Mouse (Mus musculus): ENCODE measurements around the gene Calb2. TPM values are rescaled to one million over a fixed set of nuclear protein-coding genes. Genes with fewer than 3 reads are reported as not detected.

The Calb2 gene
- polyA plus RNA-seq, 1 experiment from 2014 or later = 153 TPM

DNA sequence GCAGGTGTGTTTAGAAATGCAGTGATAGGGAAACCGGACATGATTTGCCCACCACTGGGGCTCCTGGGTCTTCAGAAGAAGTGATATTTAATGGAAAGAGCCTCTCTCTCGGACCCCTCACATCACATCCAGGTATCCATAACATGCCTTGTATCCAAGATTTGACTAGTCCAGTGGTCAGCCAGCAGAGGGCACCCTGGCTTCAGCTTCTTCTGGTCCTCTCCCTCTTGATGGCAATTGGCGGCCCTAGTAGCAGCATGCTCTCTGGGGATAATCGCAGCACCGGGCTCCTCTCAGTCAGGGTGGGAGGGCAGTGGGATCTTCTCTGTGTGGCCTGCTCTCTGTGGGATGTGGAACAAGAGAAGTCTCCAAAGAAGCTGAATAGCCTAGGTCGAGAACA, 48.3 kb downstream of the Calb2 start:
- WGBS = 36% methylated on average over 6 of the region's 6 CpGs
- H3K4me2 ChIP-seq = no peak overlapping the region
- no peak for ATAC-seq (replicated peaks)
- H3K4me1 ChIP-seq = no peaks in the 10 kb centered on the region
- no peak overlapping the region for H3K27ac ChIP-seq
- no peaks in the 10 kb centered on the region for H3K9me3 ChIP-seq
- no peak overlapping the region for H3K9ac ChIP-seq
- no peak overlapping the region for H3K4me3 ChIP-seq
- H3K36me3 ChIP-seq (replicated peaks) = no peaks in the 10 kb centered on the region
- H3K27me3 ChIP-seq (replicated peaks) = no peaks in the 10 kb centered on the region

DNA sequence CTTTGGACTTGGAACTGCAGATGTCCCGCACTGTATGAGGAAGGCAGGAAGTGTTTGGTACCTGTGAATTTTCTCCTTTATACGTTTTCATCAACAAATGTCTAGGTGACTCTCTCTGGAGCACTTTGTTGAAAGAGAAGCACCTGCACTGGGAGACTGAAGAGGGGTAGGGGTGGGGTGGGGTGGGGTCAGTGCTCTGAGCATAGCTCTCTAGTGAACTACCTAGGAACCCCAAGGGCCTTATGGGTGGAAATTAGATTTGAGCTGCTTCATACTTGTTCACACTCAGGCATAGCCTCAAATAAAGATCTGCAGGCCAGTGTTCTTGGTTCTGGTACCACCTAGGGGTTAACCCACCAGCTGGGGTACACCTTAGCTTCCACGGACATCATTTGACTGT, 65.4 kb downstream of the Calb2 start, which contains the start of gene Gm17720:
Gene Gm17720, minus strand, starts transcription at position 101 of the 400 bp plus-strand sequence.
- H3K9ac ChIP-seq = no peak within 1 kb of the TSS
- no peak within 1 kb of the TSS for H3K27ac ChIP-seq
- 90% methylated on average over 3 of the region's 3 CpGs for WGBS
- no peaks in the 10 kb centered on the region for H3K4me1 ChIP-seq
- no peaks in the 10 kb centered on the region for H3K9me3 ChIP-seq
- H3K36me3 ChIP-seq (replicated peaks) = no peaks in the 10 kb centered on the region
- no peak within 1 kb of the TSS for H3K4me3 ChIP-seq
- no peaks in the 10 kb centered on the region for H3K27me3 ChIP-seq (replicated peaks)
- ATAC-seq (replicated peaks) = no peak
- no peak within 1 kb of the TSS for H3K4me2 ChIP-seq

DNA sequence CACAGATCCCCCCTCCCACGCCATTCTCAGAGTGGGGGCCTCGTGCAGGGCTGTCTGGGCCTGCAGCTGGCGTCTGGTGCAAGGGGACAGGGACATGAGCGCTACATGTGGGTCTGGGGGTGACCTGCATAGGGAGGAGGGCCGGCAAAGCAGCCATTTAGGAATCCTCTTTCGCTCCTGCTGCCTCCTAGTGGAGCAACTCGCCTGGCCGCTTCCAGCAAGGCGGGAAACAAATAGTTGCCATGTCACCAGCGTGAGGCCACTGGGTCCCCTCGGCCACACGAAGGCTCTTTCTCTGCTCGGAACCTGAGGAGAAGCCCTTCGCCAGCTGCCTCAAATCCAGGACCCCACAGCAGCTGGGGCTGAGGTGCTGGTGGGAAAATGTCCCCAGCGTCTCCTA, 66.3 kb downstream of the Calb2 start:
- whole genome bisulfite sequencing = 84% methylated on average over 15 of the region's 15 CpGs
- no peak for ATAC-seq (replicated peaks)
- Histone ChIP-seq H3K27ac (no peak overlapping the region), H3K36me3 (replicated peaks) (no peaks in the 10 kb centered on the region), H3K4me3 (no peak overlapping the region), H3K9me3 (no peaks in the 10 kb centered on the region), H3K4me2 (no peak overlapping the region), H3K27me3 (replicated peaks) (no peaks in the 10 kb centered on the region), H3K9ac (no peak overlapping the region), H3K4me1 (no peaks in the 10 kb centered on the region)

DNA sequence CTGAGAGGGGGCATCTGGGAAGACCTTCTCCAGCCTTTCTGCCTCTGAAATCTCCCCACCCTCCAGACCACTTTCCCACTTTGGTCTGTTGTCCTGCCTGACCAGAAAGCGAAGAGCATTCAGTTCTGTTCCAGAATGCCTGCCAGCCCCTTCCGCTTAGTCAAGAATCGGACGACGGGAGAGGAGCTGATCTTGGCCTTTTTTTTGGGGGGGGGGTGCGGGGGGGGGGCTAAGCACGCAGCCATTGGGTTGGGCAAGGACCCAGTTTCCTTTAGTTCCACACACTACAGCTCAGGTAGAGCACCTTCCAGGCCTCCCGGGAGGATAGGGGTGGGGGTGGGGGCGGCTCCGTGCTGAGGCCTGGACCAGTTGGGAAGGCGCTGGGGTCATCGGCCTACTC, 67.1 kb downstream of the Calb2 start, which contains the start of gene Gm21964:
Gene Gm21964, plus strand, starts transcription at position 301 of the 400 bp plus-strand sequence.
- no peak within 1 kb of the TSS for H3K27ac ChIP-seq
- H3K4me2 ChIP-seq = no peak within 1 kb of the TSS
- 89% methylated on average over 12 of the region's 12 CpGs for WGBS
- no peaks in the 10 kb centered on the region for H3K27me3 ChIP-seq (replicated peaks)
- no peaks in the 10 kb centered on the region for H3K36me3 ChIP-seq (replicated peaks)
- H3K9ac ChIP-seq = no peak within 1 kb of the TSS
- no peaks in the 10 kb centered on the region for H3K9me3 ChIP-seq
- H3K4me1 ChIP-seq = no peaks in the 10 kb centered on the region
- H3K4me3 ChIP-seq = no peak within 1 kb of the TSS
- ATAC-seq (replicated peaks) = no peak

DNA sequence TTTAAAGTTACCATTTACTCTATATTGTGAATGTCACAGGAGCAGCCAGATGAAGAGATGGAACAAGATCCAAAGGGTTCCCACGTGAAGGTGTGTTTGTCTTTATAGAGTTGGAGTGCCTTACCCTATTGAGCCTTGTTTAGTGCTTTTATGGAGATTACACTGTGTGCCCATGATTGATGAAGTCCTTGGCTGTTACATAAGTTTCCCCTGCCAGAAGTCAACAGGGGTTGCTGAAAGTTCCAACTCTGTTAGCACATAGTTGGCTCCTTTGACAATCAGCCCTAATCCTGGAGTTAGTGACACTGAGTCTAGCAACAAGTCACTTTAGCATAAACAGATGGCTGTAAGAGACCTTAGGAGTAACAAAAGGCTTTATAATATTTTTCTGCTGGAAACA, 76.1 kb downstream of the Calb2 start:
- 50% methylated on average over 1 of the region's 1 CpGs for WGBS

More for the DNA sequence above, 76.1 kb downstream of the Calb2 start:
- Histone ChIP-seq H3K9ac (no peak overlapping the region), H3K4me2 (no peak overlapping the region), H3K9me3 (0 out of 2 replicates have a peak, but pooled peaks cover 3% of the 10 kb centered on the region), H3K4me3 (no peak overlapping the region), H3K4me1 (no peaks in the 10 kb centered on the region), H3K27me3 (replicated peaks) (no peaks in the 10 kb centered on the region), H3K36me3 (replicated peaks) (peaks cover 32% of the 10 kb centered on the region), H3K27ac (no peak overlapping the region)
- no peak for ATAC-seq (replicated peaks)

Other genes starting within 250 kb of the Calb2 start
- gene Marveld3, start 206.0 kb downstream of the Calb2 start, polyA plus RNA-seq (2015; fragmentation: Nextera tagmentation; extraction: Ambion mirVana) = 2.1 and 2.8 TPM in 2 replicates
- gene Tat, start 177.8 kb downstream of the Calb2 start, polyA plus RNA-seq (2015; fragmentation: Nextera tagmentation; extraction: Ambion mirVana) = not detected in 2 replicates
- not detected in 2 replicates for gene Chst4, start 128.5 kb downstream of the Calb2 start, polyA plus RNA-seq (2015; fragmentation: Nextera tagmentation; extraction: Ambion mirVana)
- gene Zfp612, start 88.5 kb downstream of the Calb2 start, polyA plus RNA-seq (2015; fragmentation: Nextera tagmentation; extraction: Ambion mirVana) = 24.5 TPM in 2 replicates
- gene Gm21964, start 67.0 kb downstream of the Calb2 start, polyA plus RNA-seq (2015; fragmentation: Nextera tagmentation; extraction: Ambion mirVana) = not detected in 2 replicates
- not detected in 2 replicates for gene Gm17720, start 65.5 kb downstream of the Calb2 start, polyA plus RNA-seq (2015; fragmentation: Nextera tagmentation; extraction: Ambion mirVana)
- 11.4 and 12.5 TPM in 2 replicates for gene Cmtr2, start 47.5 kb upstream of the Calb2 start, polyA plus RNA-seq (2015; fragmentation: Nextera tagmentation; extraction: Ambion mirVana)
- 0.34 and 0.44 TPM in 2 replicates for gene Hydin, start 98.8 kb upstream of the Calb2 start, polyA plus RNA-seq (2015; fragmentation: Nextera tagmentation; extraction: Ambion mirVana)

Measured in midbrain, embryonic 15.5 days (tissue).